Mouse (Mus musculus) stomach, embryonic 14.5 days (tissue): Measurements from ENCODE around the gene Itpr1. TPM values are rescaled to one million over a fixed set of nuclear protein-coding genes. Genes with fewer than 3 reads are reported as not detected.

ENCODE experiments used
- ATAC-seq: fragments of 200-750 bp; cut with Nextera tagmentation; 2 replicates; pipeline ENCODE4 v1.8.0; 2017; ENCODE audit warnings: low read depth, moderate TSS enrichment; ENCODE audit not compliant: insufficient number of reproducible peaks, insufficient read depth, low FRiP score
- H3K27ac ChIP-seq: fragments of 300-500 bp; sonication (generic); 2 replicates; pipeline ENCODE4 v1.5.1; 2014; ENCODE audit warnings: mild to moderate bottlenecking, low read length, moderate library complexity, mixed read lengths
- H3K27me3 ChIP-seq: fragments of 300-500 bp; sonication (generic); 2 replicates; pipeline ENCODE4 v1.6.1; 2014; ENCODE audit warnings: low read length, control low read depth, mixed read lengths; ENCODE audit not compliant: control insufficient read depth, insufficient read depth
- H3K36me3 ChIP-seq: fragments of 300-500 bp; sonication (generic); 2 replicates; pipeline ENCODE4 v1.6.1; 2014; ENCODE audit warnings: mild to moderate bottlenecking, control low read depth, low read length, moderate library complexity, mixed read lengths; ENCODE audit not compliant: control insufficient read depth, insufficient read depth
- H3K4me1 ChIP-seq: fragments of 300-500 bp; sonication (generic); 2 replicates; pipeline ENCODE4 v1.6.1; 2014; ENCODE audit warnings: low read length, control low read depth, mixed read lengths; ENCODE audit not compliant: control insufficient read depth, insufficient read depth
- H3K4me2 ChIP-seq: fragments of 300-500 bp; sonication (generic); replicated peaks from 2 replicates; pipeline ENCODE4 v1.6.1; 2014; ENCODE audit warnings: low read depth, low read length, control low read depth
- H3K4me3 ChIP-seq: fragments of 300-500 bp; sonication (generic); 2 replicates; pipeline ENCODE4 v1.5.1; 2014; ENCODE audit warnings: low read depth, low read length, control low read depth
- H3K9ac ChIP-seq: fragments of 300-500 bp; sonication (generic); replicated peaks from 2 replicates; pipeline ENCODE4 v1.6.1; 2014; ENCODE audit warnings: low read depth, mild to moderate bottlenecking, control low read depth, low read length, moderate library complexity, mixed read lengths
- H3K9me3 ChIP-seq: fragments of 300-500 bp; sonication (generic); 2 replicates; pipeline ENCODE4 v1.6.1; 2016; ENCODE audit warnings: low read depth, low read length, control low read depth; ENCODE audit not compliant: control insufficient read depth
- WGBS: fragments of 180-500 bp; shearing (Covaris S2); extraction: QIAGEN DNeasy Blood & Tissue Kit; methylation state at CpG from one replicate; pipeline ENCODE4 v1.1.7; 2014; 5-methylcytosine and 5-hydroxymethylcytosine counted together
- polyA plus RNA-seq: library from polyadenylated mRNA; unstranded; fragments of >200 nt; fragmentation: Nextera tagmentation; extraction: Ambion mirVana; gene quantifications from 2 replicates; pipeline ENCODE4 v1.2.1, GENCODE M21; 2014

The Itpr1 gene
- polyA plus RNA-seq, 1 experiment from 2014 or later: 13.5 TPM

DNA sequence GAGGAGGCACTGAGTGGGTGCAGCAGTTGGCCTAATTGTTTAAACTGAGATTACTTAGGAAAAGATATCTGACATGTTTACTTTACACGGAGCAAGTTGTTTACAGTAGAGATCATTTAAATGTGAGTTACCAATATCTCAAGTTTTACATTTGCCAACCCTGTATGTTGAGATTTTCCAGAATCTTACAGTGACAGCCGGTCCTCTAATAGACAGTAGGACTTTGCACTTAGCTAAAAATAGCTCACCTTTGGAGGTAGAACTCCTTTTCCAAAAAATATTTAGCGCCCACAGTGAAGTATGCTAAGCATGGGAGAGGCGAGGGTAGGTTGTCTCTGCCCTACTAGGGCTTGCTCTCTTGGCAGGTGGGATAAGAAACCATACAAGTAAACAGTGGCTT lies 69.2 kb downstream of the Itpr1 start:
- H3K9ac ChIP-seq: no peak overlapping the region
- H3K9me3 ChIP-seq: no peaks in the 10 kb centered on the region
- 18% methylated on average over 4 of the region's 4 CpGs for WGBS
- H3K4me1 ChIP-seq: peaks cover 7% of the 10 kb centered on the region
- H3K36me3 ChIP-seq: no peaks in the 10 kb centered on the region
- no peak overlapping the region; the same call in 1 of the 2 replicates for H3K4me2 ChIP-seq
- H3K4me3 ChIP-seq: no peak overlapping the region
- peak; percentile 58; the same call in 1 of the 2 replicates for ATAC-seq
- peak overlapping the region; percentile 34; the same call in 1 of the 2 replicates for H3K27ac ChIP-seq
- no peaks in the 10 kb centered on the region for H3K27me3 ChIP-seq

DNA sequence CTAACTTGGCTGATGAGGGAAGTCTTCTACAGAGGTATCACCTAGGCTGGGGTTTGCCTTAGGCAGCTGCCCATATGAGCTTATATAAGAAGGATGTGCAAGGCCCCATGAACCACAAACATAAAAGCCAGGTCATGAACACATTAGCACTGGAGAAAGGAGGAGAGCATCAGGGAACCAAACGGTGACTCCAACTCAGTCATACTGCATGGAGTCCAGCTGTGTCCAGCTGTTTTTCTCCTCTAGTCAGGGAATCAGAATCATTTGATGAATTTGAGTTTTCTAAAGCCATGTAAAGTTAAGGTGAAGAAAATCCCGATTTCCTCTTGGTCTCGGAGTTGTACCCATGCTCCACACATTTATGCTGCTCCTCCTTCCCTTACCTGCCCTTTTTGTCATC lies 69.7 kb downstream of the Itpr1 start:
- no peak overlapping the region; the same call in 1 of the 2 replicates for H3K4me2 ChIP-seq
- 44% methylated on average over 3 of the region's 3 CpGs for WGBS
- H3K27me3 ChIP-seq: no peaks in the 10 kb centered on the region
- no peak overlapping the region for H3K4me3 ChIP-seq
- H3K9ac ChIP-seq: no peak overlapping the region
- H3K9me3 ChIP-seq: no peaks in the 10 kb centered on the region
- peaks cover 7% of the 10 kb centered on the region for H3K4me1 ChIP-seq
- H3K36me3 ChIP-seq: no peaks in the 10 kb centered on the region
- no peak for ATAC-seq
- peak overlapping the region; percentile 34; the same call in 1 of the 2 replicates for H3K27ac ChIP-seq

DNA sequence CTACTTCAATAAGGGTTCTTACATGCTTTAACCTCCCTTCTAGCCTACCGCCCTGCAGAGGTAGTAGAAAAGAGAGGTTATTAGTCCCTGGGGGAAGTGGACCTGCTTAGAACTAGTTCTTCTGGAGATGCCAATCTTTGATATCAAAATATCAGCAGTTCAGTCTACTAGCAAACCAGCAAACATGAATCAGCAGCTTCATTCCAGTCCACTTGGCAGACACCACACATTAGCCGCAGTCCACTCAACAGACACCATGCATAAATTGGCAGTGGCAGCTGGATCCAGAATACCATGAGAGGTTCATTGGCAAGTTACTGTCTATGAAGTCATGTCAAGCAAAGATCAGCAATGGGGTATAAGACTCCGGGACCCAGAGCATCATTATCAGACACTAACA lies 71.8 kb downstream of the Itpr1 start:
- no peak overlapping the region for H3K9ac ChIP-seq
- H3K4me2 ChIP-seq: no peak overlapping the region
- ATAC-seq: no peak
- no peaks in the 10 kb centered on the region for H3K9me3 ChIP-seq
- 96% methylated on average over 3 of the region's 3 CpGs for WGBS
- H3K36me3 ChIP-seq: no peaks in the 10 kb centered on the region
- H3K27me3 ChIP-seq: no peaks in the 10 kb centered on the region
- peaks cover 7% of the 10 kb centered on the region for H3K4me1 ChIP-seq
- no peak overlapping the region for H3K27ac ChIP-seq
- H3K4me3 ChIP-seq: no peak overlapping the region

DNA sequence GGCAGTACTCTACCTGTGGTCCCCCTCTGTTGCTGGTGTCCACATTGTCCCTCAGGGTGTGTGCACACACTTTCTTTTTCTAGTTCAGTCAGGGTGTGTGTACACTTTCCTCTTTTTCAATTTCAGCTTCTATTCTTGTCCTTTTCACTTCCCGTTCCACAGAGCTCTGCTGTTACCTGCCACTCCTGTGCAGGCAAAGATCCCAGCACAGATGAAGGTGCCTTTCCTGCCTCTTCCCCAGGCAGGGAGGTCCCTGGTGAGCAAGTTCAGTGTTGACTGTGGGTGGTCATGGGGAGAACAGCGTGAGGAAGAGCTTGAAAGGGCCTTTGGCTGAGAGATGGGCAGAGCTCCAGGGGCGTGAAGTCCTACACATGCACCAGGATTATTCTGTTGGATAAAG lies 76.1 kb downstream of the Itpr1 start:
- no peak overlapping the region for H3K4me2 ChIP-seq
- no peaks in the 10 kb centered on the region for H3K4me1 ChIP-seq
- H3K27ac ChIP-seq: no peak overlapping the region
- no peaks in the 10 kb centered on the region for H3K36me3 ChIP-seq
- H3K9me3 ChIP-seq: no peaks in the 10 kb centered on the region
- H3K27me3 ChIP-seq: no peaks in the 10 kb centered on the region
- no peak for ATAC-seq
- 54% methylated on average over 3 of the region's 3 CpGs for WGBS
- no peak overlapping the region for H3K9ac ChIP-seq
- H3K4me3 ChIP-seq: no peak overlapping the region

DNA sequence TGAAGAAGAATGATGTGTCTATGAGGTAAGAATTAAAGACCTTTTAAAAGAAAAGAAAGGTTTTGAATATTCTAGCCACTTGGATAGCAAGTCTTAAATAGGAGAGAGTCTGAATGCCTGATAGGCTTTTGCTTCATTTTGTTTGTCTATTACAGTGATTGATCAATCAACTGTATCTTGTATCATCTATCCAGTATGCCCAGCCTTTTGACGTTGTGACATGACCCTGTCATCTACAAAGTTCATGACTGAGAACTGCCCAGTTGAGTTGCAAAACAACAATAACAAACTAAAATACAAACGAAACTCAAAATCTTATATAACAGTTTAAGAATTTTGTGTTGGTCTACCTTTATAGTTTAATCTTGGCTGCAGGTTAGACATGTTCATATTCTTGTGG lies 78.1 kb downstream of the Itpr1 start:
- WGBS: 85% methylated on average over 2 of the region's 2 CpGs
- no peak overlapping the region for H3K4me3 ChIP-seq
- H3K4me2 ChIP-seq: no peak overlapping the region
- no peaks in the 10 kb centered on the region for H3K36me3 ChIP-seq
- ATAC-seq: no peak
- no peak overlapping the region for H3K27ac ChIP-seq
- no peaks in the 10 kb centered on the region for H3K9me3 ChIP-seq
- no peaks in the 10 kb centered on the region for H3K4me1 ChIP-seq
- no peak overlapping the region for H3K9ac ChIP-seq
- H3K27me3 ChIP-seq: no peaks in the 10 kb centered on the region

DNA sequence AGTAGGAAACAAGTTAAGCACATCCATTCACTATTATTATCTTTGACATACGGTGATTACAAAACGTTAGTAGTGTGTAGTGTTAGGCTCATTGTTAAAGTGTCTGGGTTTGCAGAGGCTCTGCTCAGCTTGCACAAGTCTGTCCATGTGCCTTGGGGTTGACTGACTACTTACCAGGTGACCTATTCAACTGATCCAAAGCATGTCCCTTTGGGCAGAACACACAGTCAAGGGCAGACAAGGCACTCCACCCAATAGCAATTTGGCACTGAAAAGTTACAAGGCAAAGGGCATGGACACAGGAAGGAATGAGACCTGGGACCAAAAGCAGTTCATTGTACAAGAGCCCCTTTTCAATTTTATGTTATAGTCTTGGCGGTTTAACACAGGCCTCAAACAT lies 78.7 kb downstream of the Itpr1 start:
- Histone ChIP-seq H3K4me1 (no peaks in the 10 kb centered on the region), H3K4me2 (no peak overlapping the region), H3K9me3 (no peaks in the 10 kb centered on the region), H3K9ac (no peak overlapping the region), H3K4me3 (no peak overlapping the region), H3K36me3 (no peaks in the 10 kb centered on the region), H3K27me3 (no peaks in the 10 kb centered on the region), H3K27ac (no peak overlapping the region)
- ATAC-seq: no peak
- WGBS: 82% methylated on average over 3 of the region's 3 CpGs

DNA sequence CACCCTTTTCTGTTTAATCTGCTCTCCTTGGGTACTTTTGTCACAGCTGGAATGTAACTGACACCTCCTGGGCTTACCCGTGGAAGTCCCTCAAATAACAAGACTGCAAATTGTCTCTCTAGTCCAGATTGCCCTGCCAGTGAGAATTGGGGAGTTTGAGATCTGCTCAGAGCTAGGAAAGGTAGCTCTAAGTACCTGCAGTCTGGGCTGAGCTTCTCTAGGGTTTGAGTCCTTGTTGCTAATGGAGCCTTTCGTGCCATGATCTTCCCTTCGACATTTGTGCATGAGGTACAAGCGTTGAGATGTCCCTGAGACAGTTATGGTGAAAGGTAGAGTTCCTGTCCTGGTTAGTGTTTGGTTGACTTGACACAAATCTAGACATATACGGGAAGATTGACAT lies 89.0 kb downstream of the Itpr1 start:
- no peak overlapping the region for H3K4me2 ChIP-seq
- no peaks in the 10 kb centered on the region for H3K9me3 ChIP-seq
- 83% methylated on average over 5 of the region's 5 CpGs for WGBS
- H3K9ac ChIP-seq: no peak overlapping the region
- no peak overlapping the region for H3K4me3 ChIP-seq
- ATAC-seq: no peak
- H3K36me3 ChIP-seq: no peaks in the 10 kb centered on the region
- H3K4me1 ChIP-seq: peaks cover 14% of the 10 kb centered on the region; the same call in 1 of the 2 replicates
- H3K27ac ChIP-seq: no peak overlapping the region
- no peaks in the 10 kb centered on the region for H3K27me3 ChIP-seq

DNA sequence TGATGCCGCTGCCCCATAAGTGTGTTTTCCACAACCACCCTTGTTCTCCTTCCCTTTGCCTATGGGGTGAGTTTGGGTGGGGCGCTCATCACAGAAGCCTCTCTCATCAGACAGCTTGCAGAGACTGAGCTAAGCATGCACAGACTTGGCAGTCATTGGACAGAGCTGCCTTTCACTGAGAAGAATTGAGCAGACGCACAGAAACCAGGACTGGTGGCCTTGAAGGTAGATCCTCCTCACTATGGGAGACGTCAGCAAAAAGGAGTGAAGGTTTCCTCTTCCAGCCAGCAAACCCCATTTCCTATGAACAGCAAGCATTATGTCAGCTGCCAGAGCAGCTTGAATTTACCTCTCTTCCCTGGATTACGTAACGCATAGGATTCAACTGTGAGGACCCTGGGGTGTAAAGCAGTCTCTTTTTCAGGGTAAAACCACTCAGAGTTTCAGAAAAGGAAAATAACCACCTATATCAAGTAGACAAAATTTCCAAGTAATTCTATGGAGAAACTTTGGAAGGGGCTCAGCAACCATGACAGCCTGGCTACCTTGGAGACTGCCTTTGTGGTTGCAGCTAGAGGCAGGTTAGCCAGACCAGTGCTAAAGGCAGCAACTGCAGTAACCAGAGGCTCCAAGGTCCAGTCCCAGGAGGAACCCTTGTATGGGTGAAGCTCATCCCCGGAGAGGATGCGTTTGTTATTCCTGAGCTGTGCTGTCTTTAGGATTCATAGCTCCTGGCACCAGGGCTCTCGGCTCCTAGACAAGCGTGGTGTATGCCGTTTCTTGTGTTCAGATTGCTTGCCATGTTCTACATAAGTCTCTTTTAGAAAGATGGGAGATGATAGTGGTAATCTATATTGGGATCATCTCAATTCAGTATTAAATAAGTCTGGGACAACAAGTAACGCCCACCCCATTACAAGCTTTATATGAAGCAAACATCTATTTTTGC lies 91.0 kb downstream of the Itpr1 start:
- H3K9ac ChIP-seq: no peak overlapping the region
- WGBS: 82% methylated on average over 12 of the region's 12 CpGs
- no peak overlapping the region for H3K4me3 ChIP-seq
- H3K4me2 ChIP-seq: no peak overlapping the region
- no peak for ATAC-seq
- no peaks in the 10 kb centered on the region for H3K9me3 ChIP-seq
- H3K36me3 ChIP-seq: no peaks in the 10 kb centered on the region
- H3K27me3 ChIP-seq: no peaks in the 10 kb centered on the region
- H3K27ac ChIP-seq: no peak overlapping the region
- peaks cover 16% of the 10 kb centered on the region; the same call in 1 of the 2 replicates for H3K4me1 ChIP-seq
